Mouse (Mus musculus) lung, adult 2 months (tissue): Measurements from ENCODE around the gene Col5a1.

ENCODE experiments used
- CTCF ChIP-seq: fragments of 200-500 bp; IDR thresholded peaks from 2 replicates; pipeline ENCODE4 v1.5.1; 2011; ENCODE audit warnings: mild to moderate bottlenecking, low read length, control low read depth; ENCODE audit not compliant: insufficient read depth
- POLR2A ChIP-seq: fragments of 200-500 bp; IDR thresholded peaks from 2 replicates; pipeline ENCODE4 v1.6.1; 2011; ENCODE audit warnings: low read depth, mild to moderate bottlenecking, control low read depth, low read length, borderline replicate concordance; ENCODE audit errors: extremely low read depth

GRCm38 (mm10) chr2:27875786-27876185 is 10.4 kb upstream of the Col5a1 start:
- TF ChIP-seq CTCF: no peak
- no peak for TF ChIP-seq POLR2A
